Mouse (Mus musculus): ENCODE data around the gene Lrrtm1.

- TF ChIP-seq CTCF (IDR thresholded peaks at IDR 0.05 in 2 of 3, conservative IDR thresholded peaks at IDR 0.05 in 1 of 3; ENCODE audit: control insufficient read depth in 1 of 3, insufficient read depth in 1 of 3, low read depth in 2 of 3, low read length in 3 of 3, poor library complexity in 1 of 3, severe bottlenecking in 1 of 3) (no peak), POLR2A (IDR thresholded peaks at IDR 0.05; ENCODE audit: control insufficient read depth in 1 of 2, insufficient read depth in 1 of 2, low read depth in 1 of 2, low read length in 2 of 2, poor library complexity in 1 of 2) (no peak), SMC3 (IDR thresholded peaks at IDR 0.05; ENCODE audit: low read depth, low read length) (no peak), ZMIZ1 (IDR thresholded peaks at IDR 0.05; ENCODE audit: low read depth, low read length) (no peak), POLR2AphosphoS2 (IDR thresholded peaks at IDR 0.05; ENCODE audit: low read length) (no peak), MEF2A (IDR thresholded peaks at IDR 0.05; ENCODE audit: extremely low read depth, insufficient replicate concordance, low read depth, low read length, poor library complexity, severe bottlenecking) (no peak), MYC (IDR thresholded peaks at IDR 0.05; ENCODE audit: low read depth, low read length) (no peak), TCF12 (IDR thresholded peaks at IDR 0.05; ENCODE audit: low read depth, low read length) (no peak), MXI1 (IDR thresholded peaks at IDR 0.05; ENCODE audit: low read depth, low read length) (no peak), TBP (IDR thresholded peaks at IDR 0.05; ENCODE audit: low read depth, low read length) (no peak), E2F4 (IDR thresholded peaks at IDR 0.05; ENCODE audit: borderline replicate concordance, low read depth, low read length) (no peak)
Observed at GRCm38 (mm10) chr6:77256348-77256747, 13.9 kb downstream of the Lrrtm1 start.

All from MEL (cell line).